Mouse (Mus musculus): Measurements from ENCODE around the gene Col11a2. TPM values are rescaled to one million over a fixed set of nuclear protein-coding genes. Genes with fewer than 3 reads are reported as not detected.

Col11a2 gene
- polyA plus RNA-seq, 1 experiment from 2014 or later: 3.2 TPM

GRCm38 (mm10) chr17:34101185-34101584 lies 61.9 kb downstream of the Col11a2 start:
- H3K9me3 ChIP-seq: no peaks in the 10 kb centered on the region
- H3K27me3 ChIP-seq (replicated peaks): no peaks in the 10 kb centered on the region
- no peak overlapping the region for H3K9ac ChIP-seq
- H3K4me1 ChIP-seq: peaks cover 4% of the 10 kb centered on the region; the same call in 1 of the 2 replicates
- no peak overlapping the region for H3K4me2 ChIP-seq
- no peak overlapping the region for H3K4me3 ChIP-seq
- WGBS: 31% methylated on average over 5 of the region's 5 CpGs
- no peak overlapping the region for H3K27ac ChIP-seq
- ATAC-seq (replicated peaks): peak; percentile 33; the same call in 1 of the 2 replicates
- H3K36me3 ChIP-seq (replicated peaks): no peaks in the 10 kb centered on the region

GRCm38 (mm10) chr17:34101604-34102032 lies 62.4 kb downstream of the Col11a2 start:
- Histone ChIP-seq H3K4me1 (peaks cover 4% of the 10 kb centered on the region; the same call in 1 of the 2 replicates), H3K4me2 (peak overlapping the region; percentile 41), H3K9ac (no peak overlapping the region), H3K27ac (no peak overlapping the region), H3K27me3 (replicated peaks) (no peaks in the 10 kb centered on the region), H3K9me3 (no peaks in the 10 kb centered on the region), H3K36me3 (replicated peaks) (no peaks in the 10 kb centered on the region), H3K4me3 (peak overlapping the region; percentile 13; the same call in 1 of the 2 replicates)
- peak; percentile 79 for ATAC-seq (replicated peaks)
- 7% methylated on average over 12 of the region's 12 CpGs for WGBS

GRCm38 (mm10) chr17:34102831-34103230 lies 63.6 kb downstream of the Col11a2 start:
- WGBS: 85% methylated on average over 6 of the region's 6 CpGs
- Histone ChIP-seq H3K4me1 (peaks cover 4% of the 10 kb centered on the region; the same call in 1 of the 2 replicates), H3K9ac (no peak overlapping the region), H3K36me3 (replicated peaks) (no peaks in the 10 kb centered on the region), H3K9me3 (no peaks in the 10 kb centered on the region), H3K27me3 (replicated peaks) (no peaks in the 10 kb centered on the region), H3K4me2 (no peak overlapping the region), H3K27ac (no peak overlapping the region), H3K4me3 (no peak overlapping the region)
- ATAC-seq (replicated peaks): no peak

GRCm38 (mm10) chr17:34104804-34105203 lies 65.6 kb downstream of the Col11a2 start:
- WGBS: 82% methylated on average over 9 of the region's 9 CpGs
- Histone ChIP-seq H3K27me3 (replicated peaks) (no peaks in the 10 kb centered on the region), H3K4me3 (no peak overlapping the region), H3K9ac (no peak overlapping the region), H3K4me2 (no peak overlapping the region), H3K9me3 (no peaks in the 10 kb centered on the region), H3K27ac (no peak overlapping the region), H3K4me1 (peaks cover 4% of the 10 kb centered on the region; the same call in 1 of the 2 replicates), H3K36me3 (replicated peaks) (no peaks in the 10 kb centered on the region)
- no peak for ATAC-seq (replicated peaks)

GRCm38 (mm10) chr17:34106555-34106954 lies 67.3 kb downstream of the Col11a2 start:
- Histone ChIP-seq H3K4me2 (no peak overlapping the region), H3K27me3 (replicated peaks) (no peaks in the 10 kb centered on the region), H3K4me3 (no peak overlapping the region), H3K36me3 (replicated peaks) (peaks cover 6% of the 10 kb centered on the region), H3K9ac (no peak overlapping the region), H3K27ac (no peak overlapping the region), H3K4me1 (peaks cover 3% of the 10 kb centered on the region; the same call in 1 of the 2 replicates), H3K9me3 (no peaks in the 10 kb centered on the region)
- ATAC-seq (replicated peaks): no peak
- 87% methylated on average over 7 of the region's 7 CpGs for WGBS

GRCm38 (mm10) chr17:34107109-34107867 lies 68.1 kb downstream of the Col11a2 start:
- ATAC-seq (replicated peaks): no peak
- peaks cover 14% of the 10 kb centered on the region for H3K36me3 ChIP-seq (replicated peaks)
- H3K9ac ChIP-seq: no peak overlapping the region
- no peaks in the 10 kb centered on the region for H3K27me3 ChIP-seq (replicated peaks)
- no peak overlapping the region for H3K27ac ChIP-seq
- no peak overlapping the region for H3K4me3 ChIP-seq
- no peaks in the 10 kb centered on the region for H3K4me1 ChIP-seq
- WGBS: 86% methylated on average over 7 of the region's 7 CpGs
- no peaks in the 10 kb centered on the region for H3K9me3 ChIP-seq
- H3K4me2 ChIP-seq: no peak overlapping the region

- no peaks in the 10 kb centered on the region for H3K4me1 ChIP-seq
- 76% methylated on average over 5 of the region's 6 CpGs for WGBS
- no peak overlapping the region for H3K27ac ChIP-seq
- ATAC-seq (replicated peaks): no peak
- H3K4me2 ChIP-seq: no peak overlapping the region
- no peak overlapping the region for H3K9ac ChIP-seq
- H3K36me3 ChIP-seq (replicated peaks): peaks cover 25% of the 10 kb centered on the region
- H3K9me3 ChIP-seq: no peaks in the 10 kb centered on the region
- no peaks in the 10 kb centered on the region for H3K27me3 ChIP-seq (replicated peaks)
- no peak overlapping the region for H3K4me3 ChIP-seq
Observed at GRCm38 (mm10) chr17:34108460-34108859, 69.2 kb downstream of the Col11a2 start.

- no peak overlapping the region for H3K9ac ChIP-seq
- peaks cover 33% of the 10 kb centered on the region for H3K36me3 ChIP-seq (replicated peaks)
- WGBS: 79% methylated on average over 14 of the region's 14 CpGs
- no peaks in the 10 kb centered on the region for H3K27me3 ChIP-seq (replicated peaks)
- H3K27ac ChIP-seq: no peak overlapping the region
- H3K9me3 ChIP-seq: no peaks in the 10 kb centered on the region
- no peaks in the 10 kb centered on the region for H3K4me1 ChIP-seq
- ATAC-seq (replicated peaks): no peak; the same call in 1 of the 2 replicates
- no peak overlapping the region for H3K4me2 ChIP-seq
- no peak overlapping the region for H3K4me3 ChIP-seq
Observed at GRCm38 (mm10) chr17:34109038-34109805, 70.0 kb downstream of the Col11a2 start.

- no peaks in the 10 kb centered on the region for H3K9me3 ChIP-seq
- no peak overlapping the region for H3K4me3 ChIP-seq
- 65% methylated on average over 3 of the region's 3 CpGs for WGBS
- no peak overlapping the region for H3K27ac ChIP-seq
- peaks cover 1% of the 10 kb centered on the region; the same call in 1 of the 2 replicates for H3K4me1 ChIP-seq
- H3K36me3 ChIP-seq (replicated peaks): peaks cover 39% of the 10 kb centered on the region
- no peaks in the 10 kb centered on the region for H3K27me3 ChIP-seq (replicated peaks)
- peak; percentile 53; the same call in 1 of the 2 replicates for ATAC-seq (replicated peaks)
- H3K9ac ChIP-seq: no peak overlapping the region
- no peak overlapping the region for H3K4me2 ChIP-seq
Observed at GRCm38 (mm10) chr17:34109806-34110195, 70.6 kb downstream of the Col11a2 start.

- no peak overlapping the region for H3K9ac ChIP-seq
- H3K27ac ChIP-seq: no peak overlapping the region; the same call in 1 of the 2 replicates
- ATAC-seq (replicated peaks): no peak
- H3K4me1 ChIP-seq: peaks cover 5% of the 10 kb centered on the region; the same call in 1 of the 2 replicates
- H3K4me2 ChIP-seq: no peak overlapping the region
- H3K4me3 ChIP-seq: no peak overlapping the region
- no peaks in the 10 kb centered on the region for H3K9me3 ChIP-seq
- 63% methylated on average over 8 of the region's 8 CpGs for WGBS
- H3K27me3 ChIP-seq (replicated peaks): no peaks in the 10 kb centered on the region
- H3K36me3 ChIP-seq (replicated peaks): peaks cover 44% of the 10 kb centered on the region
Observed at GRCm38 (mm10) chr17:34110309-34110708, 71.1 kb downstream of the Col11a2 start.

GRCm38 (mm10) chr17:34114114-34114513 lies 74.9 kb downstream of the Col11a2 start:
- Histone ChIP-seq H3K4me1 (peaks cover 29% of the 10 kb centered on the region), H3K4me2 (no peak overlapping the region), H3K36me3 (replicated peaks) (peaks cover 50% of the 10 kb centered on the region), H3K4me3 (no peak overlapping the region), H3K9me3 (no peaks in the 10 kb centered on the region), H3K27ac (no peak overlapping the region), H3K9ac (no peak overlapping the region), H3K27me3 (replicated peaks) (no peaks in the 10 kb centered on the region)
- WGBS: 93% methylated on average over 7 of the region's 7 CpGs
- no peak for ATAC-seq (replicated peaks)
